Mouse (Mus musculus) bone marrow, adult 2 months (tissue): Measurements from ENCODE around the gene Pfdn4.

Experiments used
- CTCF ChIP-seq: fragments of 200-500 bp; IDR thresholded peaks from 2 replicates; pipeline ENCODE4 v1.5.1; 2011; ENCODE audit warnings: low read length, control low read depth; ENCODE audit not compliant: control insufficient read depth, insufficient read depth
- POLR2A ChIP-seq: fragments of 200-500 bp; IDR thresholded peaks from 2 replicates; pipeline ENCODE4 v1.6.1; 2011; ENCODE audit warnings: low read depth, mild to moderate bottlenecking, control low read depth, low read length, borderline replicate concordance; ENCODE audit not compliant: control insufficient read depth

DNA sequence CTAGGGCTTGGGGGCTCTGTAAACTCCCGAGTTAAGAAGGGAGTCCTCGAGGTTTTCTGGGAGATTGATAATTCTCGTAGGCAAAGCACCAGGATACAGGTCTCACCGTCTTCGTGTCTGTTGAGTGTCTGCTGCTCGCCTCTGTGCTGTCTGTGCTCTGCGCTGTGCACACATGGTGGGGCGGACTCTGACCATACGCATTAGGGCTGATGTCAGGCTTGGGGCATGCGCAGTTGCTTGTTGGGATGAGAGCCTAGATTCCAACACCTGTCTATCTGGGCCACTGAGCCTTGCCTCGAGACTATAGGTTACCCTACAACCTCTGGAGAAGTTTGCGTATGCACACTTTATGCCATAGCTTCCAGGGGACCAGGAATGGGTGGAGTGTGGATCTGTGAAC is 17.5 kb downstream of the Pfdn4 start:
- TF ChIP-seq CTCF, result no peak
- TF ChIP-seq POLR2A, result no peak
